Mouse (Mus musculus) inflammation-experienced regulatory T-cells, adult 16 weeks (primary cell): ENCODE data around the gene 1700086D15Rik. TPM values are rescaled to one million over a fixed set of nuclear protein-coding genes. Genes with fewer than 3 reads are reported as not detected.

Experiments used
- polyA plus RNA-seq: library from polyadenylated mRNA; unstranded; fragments of 100-300 nt; shearing (Covaris generic); gene quantifications from one replicate; pipeline ENCODE4 v1.2.1, GENCODE M21; 2017

Gene 1700086D15Rik
- not detected for polyA plus RNA-seq

DNA sequence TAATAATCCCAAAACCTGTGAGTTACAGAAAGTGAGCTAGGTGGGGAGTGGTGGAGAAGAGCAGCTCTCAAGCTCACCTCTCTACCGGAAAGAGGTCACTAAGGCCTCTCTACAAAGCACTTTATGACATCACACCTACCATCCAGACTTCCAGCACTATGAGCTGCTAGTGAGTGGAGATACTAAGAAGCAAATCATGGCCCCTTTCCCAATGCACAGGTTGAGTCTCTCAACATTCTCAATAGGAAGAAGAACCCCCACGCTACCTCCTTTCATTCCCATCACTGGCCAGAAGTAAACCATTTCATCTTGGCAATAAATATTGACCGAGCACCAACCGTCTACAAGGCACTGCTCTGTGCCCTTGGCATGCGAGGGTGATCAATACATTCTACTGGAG, at the start of gene 1700086D15Rik:
Gene 1700086D15Rik, minus strand, starts transcription at position 101 of the 400 bp plus-strand sequence.

DNA sequence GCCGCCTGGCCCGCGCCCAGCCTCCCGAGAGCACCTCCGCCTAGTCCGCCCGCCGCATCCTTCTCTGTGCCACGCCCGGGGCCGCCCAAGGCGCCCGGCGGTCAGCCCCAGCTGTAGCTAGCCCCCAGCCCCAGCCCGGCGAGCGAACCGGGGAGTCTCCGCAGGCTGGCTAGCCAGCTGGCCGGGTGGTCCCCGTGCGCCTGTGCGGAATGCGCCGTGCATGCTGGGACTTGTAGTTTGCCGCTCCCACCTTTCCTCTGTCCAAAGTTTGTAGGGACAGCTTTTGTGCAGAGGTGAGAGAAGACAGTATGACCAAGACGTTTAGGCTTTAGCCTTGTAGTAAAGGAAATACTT, 3.1 kb upstream of the 1700086D15Rik start, which contains the start of gene Arhgap44:
Gene Arhgap44, minus strand, starts transcription at position 195 of the 354 bp plus-strand sequence.

Other genes starting within 250 kb of the 1700086D15Rik start
- gene Elac2, start 180.9 kb downstream of the 1700086D15Rik start, polyA plus RNA-seq: 35.0 TPM
- gene Arhgap44, start 3.1 kb upstream of the 1700086D15Rik start, polyA plus RNA-seq: 0.11 TPM
- not detected for gene Myocd, start 110.1 kb upstream of the 1700086D15Rik start, polyA plus RNA-seq